Mouse (Mus musculus) embryonic stem cell, embryonic (primary cell): Measurements from ENCODE around the gene Olfr1535.

Source experiments
- CTCF ChIA-PET, 4 experiments: fragments of 300-600 bp in 2 of 4; fragments of 350-600 bp in 2 of 4; sonication (Branson Sonifier 250); formaldehyde crosslinking; loops; one replicate each; lab custom pipeline; 2022; ENCODE audit warnings: inconsistent platforms in 2 of 4; lab: Charles Lee
- POLR2A ChIA-PET, 4 experiments: fragments of 300-600 bp in 2 of 4; fragments of 350-600 bp in 2 of 4; sonication (Branson Sonifier 250); formaldehyde crosslinking; loops; one replicate each; lab custom pipeline; 2022; ENCODE audit warnings: antibody characterized with exemption in 4 of 4, inconsistent platforms in 1 of 4; lab: Charles Lee

The Olfr1535 gene

GRCm38 (mm10) chr13:21559793-21560192, at the start of gene Olfr1535:
TSS of gene Olfr1535 (minus strand) at chr13:21559893.
- ChIA-PET CTCF (no interaction called here), POLR2A (no interaction called here)

- CTCF ChIA-PET = no interaction called here
- POLR2A ChIA-PET = interaction anchor here in 1 of 4 experiments (0.6 kb wide), 1 partner anchor 11 kb away, joined by 3 read pairs; no protein-coding TSS in a partner anchor
These were observed 31.9 kb upstream of the Olfr1535 start for GRCm38 (mm10) chr13:21591618-21592017.

- CTCF ChIA-PET = no interaction called here
These were observed 22.0 kb upstream of the Olfr1535 start, which contains the start of gene Olfr1364 for GRCm38 (mm10) chr13:21581659-21582058. TSS of gene Olfr1364 (minus strand) at chr13:21581759.

GRCm38 (mm10) chr13:21550416-21551110, 9.1 kb downstream of the Olfr1535 start:
- POLR2A ChIA-PET = no interaction called here
- CTCF ChIA-PET = no interaction called here

More at GRCm38 (mm10) chr13:21581659-21582058, 22.0 kb upstream of the Olfr1535 start, which contains the start of gene Olfr1364:
- POLR2A ChIA-PET = no interaction called here

GRCm38 (mm10) chr13:21549487-21549886, 10.2 kb downstream of the Olfr1535 start:
- POLR2A ChIA-PET = no interaction called here
- CTCF ChIA-PET = interaction anchor here in 2 of 4 experiments (0.6 to 0.7 kb wide), 2 partner anchors 200 to 948 kb away, joined by 3 to 7 read pairs; no protein-coding TSS in a partner anchor

GRCm38 (mm10) chr13:21542708-21543107, 17.0 kb downstream of the Olfr1535 start, which contains the start of gene Olfr1366:
TSS of gene Olfr1366 (minus strand) at chr13:21542808.
- CTCF ChIA-PET = interaction anchor here in 1 of 4 experiments (0.7 kb wide), 1 partner anchor 894 kb away, joined by 14 read pairs; no protein-coding TSS in a partner anchor
- POLR2A ChIA-PET = interaction anchor here in 2 of 4 experiments (0.6 kb wide), 2 partner anchors 42 to 186 kb away, joined by 3 to 5 read pairs; no protein-coding TSS in a partner anchor

GRCm38 (mm10) chr13:21530781-21531201, 28.9 kb downstream of the Olfr1535 start, which contains the start of gene Zkscan8:
TSS of gene Zkscan8 (minus strand) at chr13:21531120.
- POLR2A ChIA-PET = interaction anchor here in 3 of 4 experiments (0.5 to 2.0 kb wide), 43 partner anchors 11 to 256 kb away, joined by 3 to 17 read pairs (median 4); partner anchors contain the start of genes Pgbd1 (in 3 of the 3), Zscan12 (in 3 of the 3), Nkapl (in 2 of the 3) and Gm10065 (in 1 of the 3)
- CTCF ChIA-PET = interaction anchor here in 1 of 4 experiments (0.6 kb wide), 1 partner anchor 92 kb away, joined by 3 read pairs; no protein-coding TSS in a partner anchor

GRCm38 (mm10) chr13:21530136-21530535, 29.6 kb downstream of the Olfr1535 start:
- ChIA-PET POLR2A (interaction anchor here in 3 of 4 experiments (0.9 to 2.0 kb wide), 19 partner anchors 17 to 224 kb away, joined by 3 to 17 read pairs (median 5); partner anchors contain the start of genes Zscan12 (in 3 of the 3), Pgbd1 (in 2 of the 3), Hist1h2bn (in 1 of the 3) and Nkapl (in 1 of the 3)), CTCF (no interaction called here)

- ChIA-PET CTCF (no interaction called here), POLR2A (interaction anchor here (0.6 to 1.9 kb wide), 26 partner anchors 8 to 274 kb away, joined by 3 to 17 read pairs (median 3); partner anchors contain the start of genes Zkscan4 (in 3 of the 4), Zkscan8 (in 3 of the 4), Gm10065 (in 2 of the 4) and Zkscan3 (in 2 of the 4))
These were observed 53.5 kb downstream of the Olfr1535 start for GRCm38 (mm10) chr13:21506221-21506649.
